Mouse (Mus musculus): ENCODE measurements around the gene Mettl26.
A peak's percentile ranks its signal among the peaks of the same experiment; 100 is the strongest.

Mettl26 gene

DNA sequence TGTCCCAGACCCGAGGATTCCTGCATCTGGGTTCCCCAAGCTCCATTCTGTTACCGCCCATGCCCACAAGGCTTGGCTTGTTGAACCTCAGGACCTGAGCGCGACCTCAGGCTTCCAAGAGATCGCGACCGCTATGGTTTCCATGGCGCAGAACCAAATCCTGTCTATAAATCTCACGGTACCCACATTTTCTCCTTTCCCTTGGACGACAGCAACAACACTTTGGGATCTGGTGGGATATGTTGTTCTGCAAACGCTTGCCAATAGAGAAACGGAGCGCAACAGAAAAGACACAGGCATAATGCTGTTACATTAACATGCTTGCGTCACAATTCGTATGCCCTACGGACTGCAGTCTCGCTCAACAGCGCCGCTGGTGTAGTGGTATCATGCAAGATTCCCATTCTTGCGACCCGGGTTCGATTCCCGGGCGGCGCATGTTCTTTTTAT lies at the start of gene Mettl26:
Gene Mettl26 (plus strand): TSS at position 354 of the 450 bp plus-strand sequence.
- DNase-seq (ENCODE audit: low spot score in 2 of 2) = peak; percentile 100

DNA sequence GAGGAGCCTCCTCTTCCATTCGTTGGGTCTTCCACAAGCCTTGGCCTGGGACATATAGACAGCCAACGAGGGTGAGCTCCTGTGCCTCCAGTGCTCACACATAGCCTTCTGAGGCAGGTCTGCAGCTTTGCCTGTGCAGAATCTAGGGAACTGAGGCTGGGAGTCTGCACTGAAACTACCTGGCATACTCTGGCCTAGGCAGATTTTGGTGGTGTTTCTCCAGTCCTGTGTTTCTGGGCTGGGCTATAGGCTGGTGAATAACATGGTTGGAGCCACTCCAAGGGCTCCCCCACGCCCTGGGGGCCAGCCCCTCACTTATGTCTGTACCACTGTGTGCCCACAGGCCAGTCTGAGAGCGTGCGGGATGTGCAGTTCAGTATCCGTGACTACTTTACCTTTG lies 49.6 kb upstream of the Mettl26 start:
- DNase-seq (ENCODE audit: low spot score in 2 of 2) = no peak

DNA sequence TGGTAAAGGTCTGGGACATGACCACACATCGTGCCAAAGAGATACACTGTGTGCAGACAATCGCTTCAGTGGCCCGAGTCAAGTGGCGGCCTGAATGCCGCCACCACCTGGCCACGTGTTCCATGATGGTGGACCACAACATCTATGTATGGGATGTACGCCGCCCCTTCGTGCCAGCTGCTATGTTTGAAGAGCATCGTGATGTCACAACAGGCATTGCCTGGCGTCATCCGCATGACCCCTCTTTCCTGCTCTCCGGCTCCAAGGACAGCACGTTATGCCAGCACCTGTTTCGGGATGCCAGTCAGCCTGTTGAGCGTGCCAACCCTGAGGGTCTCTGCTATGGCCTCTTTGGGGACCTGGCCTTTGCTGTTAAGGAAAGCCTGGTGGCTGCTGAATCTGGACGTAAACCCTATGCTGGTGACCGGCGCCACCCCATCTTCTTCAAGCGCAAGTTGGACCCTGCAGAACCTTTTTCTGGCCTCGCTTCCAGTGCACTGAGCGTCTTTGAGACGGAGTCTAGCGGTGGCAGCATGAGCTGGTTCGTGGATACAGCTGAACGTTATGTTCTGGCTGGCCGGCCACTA lies 48.8 kb upstream of the Mettl26 start:
- no peak for DNase-seq (ENCODE audit: low spot score in 2 of 2)

DNA sequence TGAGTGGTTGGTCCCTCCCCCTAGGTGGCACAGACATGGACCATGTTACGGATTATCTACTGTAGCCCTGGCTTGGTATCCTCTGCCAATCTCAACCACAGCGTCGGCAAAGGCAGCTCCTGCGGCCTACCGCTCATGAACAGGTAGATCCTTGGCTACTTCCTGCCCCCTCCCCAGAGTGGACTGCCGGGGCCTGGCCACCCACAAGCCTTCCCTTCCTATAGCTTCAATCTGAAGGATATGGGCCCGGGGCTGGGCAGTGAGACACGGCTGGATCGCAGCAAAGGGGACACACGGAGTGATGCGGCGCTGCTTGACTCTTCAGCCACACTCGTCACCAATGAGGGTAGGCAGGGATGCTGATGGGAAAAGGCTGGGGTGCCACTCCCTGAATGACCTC lies 47.9 kb upstream of the Mettl26 start:
- no peak for DNase-seq (ENCODE audit: low spot score in 2 of 2)

DNA sequence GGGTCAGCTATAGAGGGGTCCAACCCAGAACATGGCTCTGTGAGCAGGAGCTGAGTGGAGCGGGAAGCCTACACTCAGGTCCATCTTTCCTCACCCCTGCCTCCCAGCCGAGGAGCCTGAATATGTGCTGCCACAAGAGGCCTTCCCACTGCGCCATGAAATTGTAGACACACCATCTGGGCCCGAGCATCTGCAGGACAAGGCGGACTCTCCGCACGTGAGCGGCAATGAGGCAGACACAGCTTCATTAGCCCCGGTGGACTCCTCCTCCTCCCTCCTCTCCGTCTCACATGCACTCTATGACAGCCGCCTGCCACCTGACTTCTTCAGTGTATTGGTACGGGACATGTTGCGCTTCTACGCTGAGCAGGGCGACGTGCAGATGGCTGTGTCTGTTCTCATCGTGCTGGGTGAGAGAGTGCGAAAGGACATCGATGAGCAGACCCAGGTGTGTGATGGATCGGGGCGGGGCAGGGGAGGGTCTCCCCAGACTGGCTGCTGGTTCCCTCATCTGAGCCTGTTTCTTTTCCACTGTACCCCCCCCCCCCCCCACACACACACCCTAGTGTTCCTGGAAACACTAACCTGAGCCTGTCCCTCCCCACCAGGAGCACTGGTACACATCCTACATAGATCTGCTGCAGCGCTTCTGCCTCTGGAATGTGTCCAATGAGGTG lies 47.2 kb upstream of the Mettl26 start:
- no peak for DNase-seq (ENCODE audit: low spot score in 2 of 2)

DNA sequence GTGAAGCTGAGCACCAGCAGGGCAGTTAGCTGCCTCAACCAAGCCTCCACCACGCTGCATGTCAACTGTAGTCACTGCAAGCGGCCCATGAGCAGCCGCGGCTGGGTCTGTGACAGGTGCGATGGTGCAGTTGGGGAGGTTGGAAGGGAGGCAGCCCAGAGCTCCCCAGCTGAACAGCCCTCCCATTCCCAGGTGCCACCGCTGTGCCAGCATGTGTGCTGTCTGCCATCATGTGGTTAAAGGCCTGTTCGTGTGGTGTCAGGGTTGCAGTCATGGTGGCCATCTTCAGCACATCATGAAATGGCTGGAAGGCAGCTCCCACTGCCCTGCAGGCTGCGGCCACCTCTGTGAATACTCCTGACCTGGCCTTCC lies 46.7 kb upstream of the Mettl26 start:
- no peak for DNase-seq (ENCODE audit: low spot score in 2 of 2)

GRCm38 (mm10) chr17:25828712-25829557 lies 45.9 kb upstream of the Mettl26 start, which contains the start of gene Jmjd8:
Gene Jmjd8 (plus strand): TSS chr17:25828867.
- peak; percentile 73 to 75 for DNase-seq (ENCODE audit: low spot score in 2 of 2)

DNA sequence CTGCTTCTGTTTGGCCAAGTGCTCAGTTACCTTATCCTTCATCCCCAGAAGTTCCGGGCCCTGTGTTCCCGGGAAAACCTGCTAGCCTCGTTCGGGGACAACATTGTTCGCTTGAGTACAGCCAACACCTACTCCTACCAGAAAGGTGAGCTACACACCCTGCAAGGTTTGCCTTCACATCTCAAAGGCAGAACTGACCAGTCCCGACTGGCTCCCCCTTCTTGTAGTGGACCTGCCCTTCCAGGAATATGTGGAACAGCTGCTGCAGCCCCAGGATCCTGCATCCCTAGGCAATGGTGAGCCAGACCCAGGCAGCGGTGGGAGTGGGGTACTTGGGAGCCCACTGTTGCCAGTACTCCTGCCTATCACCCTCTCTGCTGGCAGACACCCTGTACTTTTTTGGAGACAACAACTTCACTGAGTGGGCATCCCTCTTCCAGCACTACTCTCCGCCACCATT lies 45.3 kb upstream of the Mettl26 start:
- DNase-seq (ENCODE audit: low spot score in 2 of 2) = no peak

DNA sequence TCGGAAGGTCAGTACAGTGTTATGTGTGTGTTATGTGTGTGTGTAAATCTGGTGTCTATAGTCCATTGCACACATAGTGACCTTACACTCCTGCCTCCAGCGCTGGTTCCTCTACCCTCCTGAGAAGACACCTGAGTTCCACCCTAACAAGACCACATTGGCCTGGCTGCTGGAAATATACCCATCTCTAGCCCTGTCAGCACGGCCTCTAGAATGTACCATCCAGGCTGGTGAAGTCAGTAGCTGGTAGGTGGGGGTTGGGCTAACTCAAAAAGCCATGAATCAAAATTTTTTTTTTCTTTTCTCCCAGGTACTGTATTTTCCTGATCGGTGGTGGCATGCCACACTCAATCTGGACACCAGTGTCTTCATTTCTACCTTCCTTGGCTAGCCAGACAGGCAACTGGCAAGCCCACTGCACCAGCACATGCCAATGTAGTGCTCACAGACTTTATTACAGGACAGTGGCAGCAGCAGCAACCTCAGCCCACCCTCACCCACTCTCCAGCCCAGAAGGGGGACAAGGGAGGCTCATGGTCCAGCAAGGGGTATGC lies 44.6 kb upstream of the Mettl26 start:
- no peak for DNase-seq (ENCODE audit: low spot score in 2 of 2)

DNA sequence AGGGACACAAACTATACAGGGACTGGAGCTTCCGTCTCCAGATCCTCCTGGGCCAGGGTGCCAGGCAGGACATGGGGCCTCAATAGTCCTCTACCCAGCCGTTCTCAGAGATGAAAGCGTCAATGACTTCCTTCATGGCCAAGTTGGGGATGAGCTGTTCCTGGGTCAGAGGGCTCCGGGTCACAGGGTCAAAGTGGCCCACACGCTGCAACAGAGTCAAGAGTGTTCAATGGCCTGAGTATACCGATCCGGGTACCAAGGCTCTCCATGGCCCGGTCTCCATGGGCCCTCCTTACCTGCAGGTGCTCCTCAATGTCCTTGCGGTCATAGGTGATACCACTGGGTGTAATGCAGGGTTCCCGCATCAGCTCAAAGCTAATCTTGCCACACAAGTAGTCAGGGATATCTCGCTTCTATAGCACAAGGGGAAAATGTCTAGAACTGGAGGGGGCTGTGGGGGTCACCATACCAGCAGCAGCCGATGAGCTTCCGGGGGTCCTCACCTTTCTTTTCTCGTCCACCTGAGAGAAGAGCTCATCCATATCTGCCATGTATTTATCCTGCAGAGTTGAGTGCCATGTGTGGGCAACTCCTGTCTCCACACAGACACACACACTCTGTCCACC lies 44.0 kb upstream of the Mettl26 start:
- DNase-seq (ENCODE audit: low spot score in 2 of 2) = no peak

DNA sequence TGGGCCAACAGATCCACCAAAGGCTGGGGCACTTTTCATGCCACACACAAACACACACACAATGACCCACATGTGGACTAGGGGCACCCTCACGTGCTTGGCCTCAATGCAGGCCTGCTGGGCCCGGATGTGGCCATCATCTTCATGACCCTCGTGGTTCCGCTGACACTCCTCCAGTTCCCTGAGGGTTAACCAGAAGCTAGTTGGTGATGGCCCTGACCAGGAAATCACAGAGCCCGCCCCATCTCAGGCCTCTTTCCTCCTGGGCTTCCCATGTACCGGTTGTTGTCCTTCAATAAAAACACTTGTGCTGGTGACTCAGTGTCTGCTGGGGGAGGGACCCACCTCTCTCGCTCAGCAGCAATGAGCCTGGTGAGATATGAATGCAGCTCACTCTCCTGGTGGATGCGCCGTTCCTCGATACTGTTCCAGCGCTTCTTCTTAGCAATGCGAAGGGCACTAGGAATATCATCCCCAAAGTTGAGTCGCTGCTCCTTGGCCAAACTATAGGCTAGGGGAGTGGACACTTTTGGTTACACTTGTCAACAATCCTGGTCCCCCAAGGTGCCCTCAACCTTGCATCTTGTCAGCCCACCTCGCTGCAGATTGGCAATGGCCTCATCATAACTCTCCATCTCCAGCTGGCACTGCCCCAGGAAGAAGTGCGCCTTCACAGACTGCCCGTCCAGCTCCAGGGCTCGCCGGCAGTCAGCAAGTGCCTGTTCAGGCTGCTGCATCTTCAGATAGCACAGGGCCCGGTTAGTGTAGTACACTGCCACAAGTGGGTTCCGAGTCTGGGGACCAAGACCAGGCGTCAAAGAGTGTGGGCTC lies 43.2 kb upstream of the Mettl26 start:
- no peak for DNase-seq (ENCODE audit: low spot score in 2 of 2)

DNA sequence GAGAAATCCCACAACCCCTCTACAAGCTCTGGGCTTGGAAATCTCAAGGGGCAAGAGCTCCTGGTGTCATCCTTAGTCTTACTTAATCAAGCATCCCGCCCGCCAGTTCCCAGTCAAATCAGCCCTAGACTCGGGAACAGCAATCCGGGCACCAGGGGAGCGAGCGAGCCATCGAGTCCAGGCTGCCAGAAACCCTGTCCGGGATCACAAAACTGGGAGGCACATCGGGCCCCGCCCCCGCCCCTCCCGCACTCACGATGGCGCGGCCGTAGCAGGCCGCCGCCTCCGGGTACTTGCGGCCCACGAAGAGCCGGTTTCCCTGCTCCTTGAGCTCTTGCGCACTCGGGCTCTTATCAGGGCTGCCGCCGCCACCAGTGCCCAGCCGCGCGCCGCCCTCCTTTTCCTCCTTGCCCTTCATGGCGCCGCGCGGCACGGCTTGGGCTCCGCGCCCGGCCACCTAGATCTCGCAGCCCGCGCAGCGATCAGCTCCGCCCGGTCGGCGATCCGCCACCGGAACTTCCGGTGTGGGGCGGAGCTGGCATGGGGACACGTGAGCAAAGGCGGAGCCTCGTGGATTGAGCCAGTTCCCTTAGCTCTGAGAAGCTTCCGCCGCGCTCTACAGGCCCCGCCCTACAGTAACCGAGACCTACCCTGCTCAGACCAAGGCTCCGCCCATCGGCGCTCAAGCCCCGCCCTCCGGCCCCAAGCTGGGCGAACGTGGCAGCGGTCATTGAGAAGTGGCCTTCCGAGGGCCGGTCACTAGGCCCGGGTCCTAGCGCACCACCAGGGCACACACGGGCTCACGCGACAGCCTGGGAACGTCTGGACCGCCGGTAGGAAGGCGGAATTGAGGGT lies 42.2 kb upstream of the Mettl26 start:
- DNase-seq (ENCODE audit: low spot score in 2 of 2) = peak; percentile 95 to 96

DNA sequence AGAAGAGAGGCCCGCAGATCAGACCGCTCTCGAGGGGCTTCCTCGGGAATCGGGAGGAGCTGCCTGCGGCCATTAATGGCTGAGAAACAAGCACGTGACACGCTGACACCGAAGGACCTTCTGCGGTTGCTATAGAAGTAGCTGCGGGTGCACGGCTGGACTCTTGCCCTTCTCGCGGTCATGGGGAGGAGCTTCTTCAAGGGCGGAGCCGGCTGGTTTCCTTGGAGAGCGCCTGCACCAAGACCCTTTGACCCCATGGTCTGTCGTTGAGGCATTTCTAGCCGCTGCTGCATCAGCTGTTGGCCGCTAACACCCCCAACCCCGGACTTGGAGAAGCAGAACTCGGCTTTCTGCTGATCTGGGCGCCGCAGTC lies 41.6 kb upstream of the Mettl26 start, which contains the start of gene Stub1:
Gene Stub1 (minus strand): TSS at position 114 of the 373 bp plus-strand sequence.
- peak in 1 of 2 experiments; percentile 77 for DNase-seq (ENCODE audit: low spot score in 2 of 2)

DNA sequence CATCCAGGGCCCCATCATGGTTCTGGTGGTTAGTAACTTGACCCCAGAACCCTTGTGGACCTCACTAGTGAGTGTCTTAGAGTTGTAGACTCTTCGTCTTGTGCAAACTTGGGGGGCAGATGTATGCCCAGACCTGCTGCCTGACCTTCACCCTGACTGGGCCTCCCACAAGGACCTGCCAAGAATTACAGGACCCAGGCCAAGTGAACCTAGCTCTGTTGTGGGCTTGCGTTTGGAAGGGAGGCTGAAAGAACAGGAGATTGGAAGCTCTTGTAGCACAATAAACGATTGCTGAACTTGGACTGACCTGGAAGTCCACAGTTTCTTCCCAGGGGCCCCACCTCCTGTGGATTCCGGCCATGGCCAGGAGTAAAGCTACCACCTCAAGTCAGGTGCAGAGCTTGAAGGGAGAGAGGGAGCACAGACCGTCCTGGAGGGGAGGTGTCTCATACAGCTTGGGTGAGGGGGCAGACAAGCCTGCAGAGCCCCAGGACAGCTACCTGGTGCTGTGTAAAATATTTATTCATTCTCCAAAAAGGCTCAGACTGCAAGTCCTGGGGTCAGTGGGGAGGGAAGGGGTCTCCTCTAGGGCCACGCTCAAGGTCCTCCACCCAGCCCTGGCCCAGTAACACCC lies 40.8 kb upstream of the Mettl26 start:
- no peak for DNase-seq (ENCODE audit: low spot score in 2 of 2)

GRCm38 (mm10) chr17:25834595-25835222 lies 40.2 kb upstream of the Mettl26 start:
- DNase-seq (ENCODE audit: low spot score in 2 of 2) = no peak

GRCm38 (mm10) chr17:25835301-25835700 lies 39.6 kb upstream of the Mettl26 start:
- DNase-seq (ENCODE audit: low spot score in 2 of 2) = no peak

GRCm38 (mm10) chr17:25835816-25836215 lies 39.1 kb upstream of the Mettl26 start:
- DNase-seq (ENCODE audit: low spot score in 2 of 2) = no peak

DNA sequence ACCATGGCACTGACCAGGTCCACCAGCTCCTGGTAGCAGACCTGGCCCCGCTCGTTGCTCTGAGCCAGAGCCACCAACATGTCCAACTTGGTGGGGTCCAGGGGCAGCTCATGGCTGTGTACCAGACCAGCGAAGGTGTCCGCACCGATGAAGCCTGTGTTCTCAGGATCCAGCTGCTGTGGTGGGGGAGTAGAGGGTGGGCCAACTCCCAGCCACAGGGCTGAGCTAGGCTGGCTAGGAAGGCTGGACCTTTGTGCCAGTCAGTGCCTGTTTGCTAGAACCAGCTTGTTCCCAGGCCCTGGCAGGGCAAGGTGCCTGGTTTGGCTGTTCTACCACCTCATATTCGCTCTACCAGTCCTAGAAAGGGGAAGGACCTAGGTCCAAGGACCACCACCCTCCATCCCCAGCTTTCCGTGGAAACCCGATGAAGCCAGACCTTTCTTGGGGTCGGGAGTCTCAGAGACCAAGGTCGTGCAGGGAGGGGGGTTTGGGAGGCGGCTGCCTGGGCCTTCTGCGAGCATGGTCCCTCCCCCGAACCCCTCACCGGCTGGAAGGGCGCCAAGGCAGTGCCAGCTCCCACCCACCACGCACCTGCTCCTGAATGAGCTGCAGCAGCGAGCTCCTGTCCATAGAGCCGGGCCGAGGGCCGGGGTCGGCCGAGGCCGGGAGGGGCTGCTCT lies 38.3 kb upstream of the Mettl26 start:
- no peak for DNase-seq (ENCODE audit: low spot score in 2 of 2)
